Mouse (Mus musculus) embryonic facial prominence, embryonic 11.5 days (tissue): ENCODE results near the gene Tmprss12. TPM values are rescaled to one million over a fixed set of nuclear protein-coding genes. Genes with fewer than 3 reads are reported as not detected.
"Not testable (repeated sequence)": the region's sequence is repeated elsewhere in the genome, so short reads cannot be mapped to it uniquely, and the experiment has no call there.

Experiments
- ATAC-seq: fragments of 200-750 bp; cut with Nextera tagmentation; replicated peaks from 2 replicates; pipeline ENCODE4 v1.8.0; 2017; ENCODE audit warnings: low read depth; ENCODE audit not compliant: insufficient number of reproducible peaks, low FRiP score, low TSS enrichment
- DNase-seq: peaks from one replicate; pipeline ENCODE4 v3.0.0-alpha.2; 2015; ENCODE audit warnings: low spot score
- H3K27ac ChIP-seq: fragments of 300-500 bp; sonication (generic); replicated peaks from 2 replicates; pipeline ENCODE4 v1.5.1; 2014; ENCODE audit warnings: mild to moderate bottlenecking, low read depth, low read length, control low read depth
- H3K27me3 ChIP-seq: fragments of 300-500 bp; sonication (generic); 2 replicates; pipeline ENCODE4 v1.6.1; 2014; ENCODE audit warnings: mild to moderate bottlenecking, low read length, moderate library complexity, mixed read lengths; ENCODE audit not compliant: control insufficient read depth, insufficient read depth
- H3K36me3 ChIP-seq: fragments of 300-500 bp; sonication (generic); replicated peaks from 2 replicates; pipeline ENCODE4 v1.6.1; 2014; ENCODE audit warnings: low read depth, mild to moderate bottlenecking, low read length, moderate library complexity, mixed read lengths; ENCODE audit not compliant: control insufficient read depth, insufficient read depth
- H3K4me1 ChIP-seq: fragments of 300-500 bp; sonication (generic); 2 replicates; pipeline ENCODE4 v1.6.1; 2014; ENCODE audit warnings: low read length, mixed read lengths; ENCODE audit not compliant: control insufficient read depth, insufficient read depth
- H3K4me2 ChIP-seq: fragments of 300-500 bp; sonication (generic); 2 replicates; pipeline ENCODE4 v1.6.1; 2014; ENCODE audit warnings: low read depth, mild to moderate bottlenecking, control low read depth, low read length, moderate library complexity
- H3K4me3 ChIP-seq: fragments of 300-500 bp; sonication (generic); 2 replicates; pipeline ENCODE4 v1.5.1; 2014; ENCODE audit warnings: low read depth, low read length, control low read depth
- H3K9ac ChIP-seq: fragments of 300-500 bp; sonication (generic); replicated peaks from 2 replicates; pipeline ENCODE4 v1.6.1; 2014; ENCODE audit warnings: mild to moderate bottlenecking, control low read depth, low read length
- H3K9me3 ChIP-seq: fragments of 300-500 bp; sonication (generic); replicated peaks from 2 replicates; pipeline ENCODE4 v1.6.1; 2016; ENCODE audit warnings: mild to moderate bottlenecking, low read length, inconsistent platforms, mixed read lengths; ENCODE audit not compliant: control insufficient read depth
- WGBS: fragments of 180-500 bp; shearing (Covaris S2); extraction: QIAGEN DNeasy Blood & Tissue Kit; methylation state at CpG from one replicate; pipeline ENCODE4 v1.1.7; 2014; 5-methylcytosine and 5-hydroxymethylcytosine counted together
- polyA plus RNA-seq: library from polyadenylated mRNA; unstranded; fragments of >200 nt; fragmentation: Nextera tagmentation; extraction: Ambion mirVana; gene quantifications from 2 replicates; pipeline ENCODE4 v1.2.1, GENCODE M21; 2014

The Tmprss12 gene
- polyA plus RNA-seq, 1 experiment from 2014 or later = not detected

GRCm38 (mm10) chr15:100320295-100320905 lies 39.8 kb downstream of the Tmprss12 start:
- ATAC-seq (no peak), DNase-seq (no peak)
- no peak overlapping the region; the same call in 1 of the 2 replicates for H3K4me2 ChIP-seq
- no peak overlapping the region for H3K9ac ChIP-seq
- H3K36me3 ChIP-seq = no peaks in the 10 kb centered on the region
- no peak overlapping the region for H3K27ac ChIP-seq
- no peaks in the 10 kb centered on the region for H3K9me3 ChIP-seq
- WGBS = 75% methylated on average over 9 of the region's 9 CpGs
- H3K4me1 ChIP-seq = no peaks in the 10 kb centered on the region
- H3K27me3 ChIP-seq = no peaks in the 10 kb centered on the region
- H3K4me3 ChIP-seq = no peak overlapping the region

GRCm38 (mm10) chr15:100321134-100321533 lies 40.5 kb downstream of the Tmprss12 start:
- H3K4me1 ChIP-seq = no peaks in the 10 kb centered on the region
- H3K9me3 ChIP-seq = no peaks in the 10 kb centered on the region
- H3K36me3 ChIP-seq = no peaks in the 10 kb centered on the region
- no peak overlapping the region for H3K27ac ChIP-seq
- no peak overlapping the region for H3K4me2 ChIP-seq
- H3K9ac ChIP-seq = no peak overlapping the region
- H3K4me3 ChIP-seq = no peak overlapping the region
- DNase-seq (no peak), ATAC-seq (no peak)
- WGBS = 64% methylated on average over 5 of the region's 5 CpGs
- no peaks in the 10 kb centered on the region for H3K27me3 ChIP-seq

GRCm38 (mm10) chr15:100324021-100324591 lies 43.5 kb downstream of the Tmprss12 start:
- Histone ChIP-seq H3K4me1 (no peaks in the 10 kb centered on the region), H3K27ac (no peak overlapping the region), H3K36me3 (no peaks in the 10 kb centered on the region), H3K4me3 (no peak overlapping the region), H3K4me2 (no peak overlapping the region), H3K9ac (no peak overlapping the region), H3K9me3 (no peaks in the 10 kb centered on the region), H3K27me3 (no peaks in the 10 kb centered on the region)
- DNase-seq (no peak), ATAC-seq (no peak)
- WGBS = 75% methylated on average over 12 of the region's 12 CpGs

GRCm38 (mm10) chr15:100325235-100325634 lies 44.6 kb downstream of the Tmprss12 start:
- Histone ChIP-seq H3K9me3 (no peaks in the 10 kb centered on the region), H3K9ac (no peak overlapping the region), H3K27me3 (no peaks in the 10 kb centered on the region), H3K4me1 (no peaks in the 10 kb centered on the region), H3K4me3 (no peak overlapping the region), H3K27ac (no peak overlapping the region), H3K36me3 (no peaks in the 10 kb centered on the region), H3K4me2 (no peak overlapping the region)
- no peak for ATAC-seq
- 88% methylated on average over 3 of the region's 3 CpGs for WGBS
- DNase-seq = no peak

- DNase-seq = not testable (repeated sequence)
Observed at GRCm38 (mm10) chr15:100328089-100328488, 47.5 kb downstream of the Tmprss12 start.

GRCm38 (mm10) chr15:100329336-100329735 lies 48.7 kb downstream of the Tmprss12 start:
- WGBS = 47% methylated on average over 10 of the region's 10 CpGs
- not testable (repeated sequence) for ATAC-seq, H3K27me3 ChIP-seq, H3K4me2 ChIP-seq, DNase-seq, H3K4me3 ChIP-seq, H3K9ac ChIP-seq, H3K36me3 ChIP-seq, H3K9me3 ChIP-seq, H3K27ac ChIP-seq, H3K4me1 ChIP-seq

More at GRCm38 (mm10) chr15:100328089-100328488, 47.5 kb downstream of the Tmprss12 start:
- H3K4me1 ChIP-seq, H3K9ac ChIP-seq, H3K27me3 ChIP-seq, H3K36me3 ChIP-seq, H3K4me2 ChIP-seq, ATAC-seq, H3K27ac ChIP-seq, H3K9me3 ChIP-seq, H3K4me3 ChIP-seq: not testable (repeated sequence)
- WGBS = 64% methylated on average over 3 of the region's 4 CpGs

GRCm38 (mm10) chr15:100330739-100331138 lies 50.1 kb downstream of the Tmprss12 start:
- H3K27ac ChIP-seq = no peak overlapping the region
- H3K9ac ChIP-seq = no peak overlapping the region
- H3K27me3 ChIP-seq = no peaks in the 10 kb centered on the region
- H3K4me3 ChIP-seq = no peak overlapping the region
- H3K36me3 ChIP-seq = no peaks in the 10 kb centered on the region
- H3K4me2 ChIP-seq = no peak overlapping the region
- H3K9me3 ChIP-seq = no peaks in the 10 kb centered on the region
- ATAC-seq (no peak), DNase-seq (no peak)
- 89% methylated on average over 7 of the region's 7 CpGs for WGBS
- H3K4me1 ChIP-seq = no peaks in the 10 kb centered on the region

- not testable (repeated sequence) for H3K27me3 ChIP-seq, H3K4me3 ChIP-seq, H3K9me3 ChIP-seq, H3K4me2 ChIP-seq, ATAC-seq, H3K9ac ChIP-seq, H3K4me1 ChIP-seq, H3K36me3 ChIP-seq, H3K27ac ChIP-seq, DNase-seq
- WGBS = 50% methylated on average over 2 of the region's 10 CpGs
Observed at GRCm38 (mm10) chr15:100332077-100332961, 51.7 kb downstream of the Tmprss12 start.
